Mouse (Mus musculus) spleen, adult 2 months (tissue): ENCODE data around the gene Zhx3. TPM values are rescaled to one million over a fixed set of nuclear protein-coding genes. Genes with fewer than 3 reads are reported as not detected.

Experiments
- DNase-seq, 2 experiments: peaks; one replicate each; pipeline versions ENCODE4 v3.0.0 to v3.0.0-alpha.2; 2012 to 2021; ENCODE audit warnings: low spot score in 2 of 2, low read depth in 1 of 2
- H3K27ac ChIP-seq: fragments of 200-500 bp; 2 replicates; pipeline ENCODE4 v1.5.1; 2012; ENCODE audit warnings: low read length, inconsistent platforms; ENCODE audit not compliant: insufficient read depth
- H3K27me3 ChIP-seq: fragments of 200-500 bp; 2 replicates; pipeline ENCODE4 v1.6.1; 2012; ENCODE audit warnings: mild to moderate bottlenecking, moderate library complexity, low read length, inconsistent platforms; ENCODE audit not compliant: control insufficient read depth, insufficient read depth
- H3K36me3 ChIP-seq: fragments of 200-500 bp; 2 replicates; pipeline ENCODE4 v1.6.1; 2012; ENCODE audit warnings: mild to moderate bottlenecking, low read length, inconsistent platforms; ENCODE audit not compliant: control insufficient read depth, insufficient read depth
- H3K4me1 ChIP-seq: fragments of 200-500 bp; 2 replicates; pipeline ENCODE4 v1.6.1; 2011; ENCODE audit warnings: inconsistent platforms; ENCODE audit not compliant: control insufficient read depth, insufficient read depth, insufficient read length
- H3K4me3 ChIP-seq: fragments of 200-500 bp; 2 replicates; pipeline ENCODE4 v1.5.1; 2011; ENCODE audit warnings: mild to moderate bottlenecking, inconsistent platforms; ENCODE audit not compliant: insufficient read depth, insufficient read length; ENCODE audit errors: extremely low read depth
- CTCF ChIP-seq: fragments of 200-500 bp; IDR thresholded peaks from 2 replicates; pipeline ENCODE4 v1.5.1; 2011; ENCODE audit warnings: mild to moderate bottlenecking, inconsistent platforms; ENCODE audit not compliant: insufficient read depth, insufficient read length, insufficient replicate concordance; ENCODE audit errors: extremely low read depth
- POLR2A ChIP-seq: fragments of 200-500 bp; IDR thresholded peaks from 2 replicates; pipeline ENCODE4 v1.6.1; 2011; ENCODE audit warnings: low read depth, low read length, inconsistent platforms
- WGBS: fragments of 180-500 bp; shearing (Covaris S2); methylation state at CpG from one replicate; pipeline ENCODE4 v1.1.7; 2018; 5-methylcytosine and 5-hydroxymethylcytosine counted together
- polyA plus RNA-seq: library from polyadenylated mRNA; depleted of rRNA; stranded (reverse); fragments of >200 nt; gene quantifications from 2 replicates; pipeline ENCODE4 v1.2.3, GENCODE M21; 2012

Zhx3 gene
- polyA plus RNA-seq, 1 experiment = 1.5 TPM

DNA sequence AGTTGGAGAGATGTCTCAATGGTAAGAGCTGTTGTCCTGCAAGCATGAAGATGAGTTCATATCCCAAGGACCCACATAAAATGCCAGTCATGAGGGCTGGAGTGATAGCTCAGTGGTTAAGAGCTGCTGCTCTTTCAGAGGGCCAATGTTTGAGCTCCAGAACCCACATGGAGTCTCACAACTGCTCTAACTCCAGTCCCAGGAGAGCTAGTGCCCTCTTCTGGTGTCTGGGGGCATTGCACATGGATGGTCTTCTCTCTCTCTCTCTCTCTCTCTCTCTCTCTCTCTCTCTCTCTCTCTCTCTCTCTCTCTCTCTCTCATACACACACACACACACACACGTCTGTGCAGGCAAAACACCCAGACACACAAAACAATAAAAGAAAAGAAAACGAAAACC lies 12.0 kb upstream of the Zhx3 start:
- DNase-seq = peak in 1 of 2 experiments; percentile 22
- Histone ChIP-seq H3K27me3 (no peaks in the 10 kb centered on the region), H3K4me1 (no peaks in the 10 kb centered on the region), H3K27ac (no peak overlapping the region), H3K36me3 (no peaks in the 10 kb centered on the region), H3K4me3 (no peak overlapping the region)
- TF ChIP-seq POLR2A (no peak), CTCF (peak; percentile 54; the same call in 1 of the 2 replicates)
- 29% methylated on average over 2 of the region's 2 CpGs for WGBS

DNA sequence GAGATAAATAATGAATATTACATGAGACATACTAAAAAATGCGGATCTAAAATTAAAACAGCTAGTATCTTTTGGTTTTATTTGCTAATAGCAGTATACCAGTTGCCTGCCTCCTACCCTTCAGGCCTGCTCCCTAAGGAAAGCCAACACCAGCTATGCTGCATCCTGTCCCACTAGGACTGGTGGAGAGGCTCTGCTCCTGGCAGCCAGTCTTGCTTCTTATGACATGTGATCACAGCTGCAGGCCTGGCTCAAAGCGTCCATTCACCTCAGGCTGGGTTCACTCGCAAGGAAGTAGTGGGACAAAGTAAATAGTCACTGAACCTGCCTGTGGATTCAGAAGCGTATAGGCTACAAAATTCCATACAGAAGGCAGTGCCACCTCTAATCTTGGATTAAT lies 11.1 kb upstream of the Zhx3 start:
- DNase-seq = no peak
- Histone ChIP-seq H3K27me3 (no peaks in the 10 kb centered on the region), H3K36me3 (no peaks in the 10 kb centered on the region), H3K4me3 (no peak overlapping the region), H3K27ac (no peak overlapping the region), H3K4me1 (no peaks in the 10 kb centered on the region)
- 90% methylated on average over 4 of the region's 4 CpGs for WGBS
- TF ChIP-seq CTCF (no peak), POLR2A (no peak)

DNA sequence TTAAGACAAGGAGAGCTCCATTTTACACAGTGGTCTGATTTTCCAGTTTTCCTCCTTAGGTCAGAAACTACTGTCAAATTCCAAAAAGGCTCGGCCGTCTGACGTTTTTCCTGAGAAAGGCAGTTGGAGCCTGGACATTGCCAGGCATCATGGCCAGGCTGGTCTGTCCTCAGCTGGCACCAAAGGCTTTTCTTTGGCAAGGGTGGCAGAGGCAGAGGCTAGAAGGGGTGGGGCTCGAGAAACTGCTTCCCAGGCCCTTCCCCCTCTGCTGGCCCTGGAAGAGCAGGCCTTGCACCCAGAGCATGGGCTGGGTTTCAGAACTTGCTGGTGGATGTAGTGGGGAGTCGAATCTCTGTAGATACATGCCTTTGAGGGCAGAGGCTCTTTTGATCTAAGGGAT lies 9.6 kb upstream of the Zhx3 start:
- H3K27me3 ChIP-seq = no peaks in the 10 kb centered on the region
- no peak for DNase-seq
- no peak overlapping the region for H3K4me3 ChIP-seq
- TF ChIP-seq CTCF = no peak
- no peak for TF ChIP-seq POLR2A
- no peak overlapping the region for H3K27ac ChIP-seq
- WGBS = 79% methylated on average over 5 of the region's 5 CpGs
- no peaks in the 10 kb centered on the region for H3K36me3 ChIP-seq
- no peaks in the 10 kb centered on the region for H3K4me1 ChIP-seq

DNA sequence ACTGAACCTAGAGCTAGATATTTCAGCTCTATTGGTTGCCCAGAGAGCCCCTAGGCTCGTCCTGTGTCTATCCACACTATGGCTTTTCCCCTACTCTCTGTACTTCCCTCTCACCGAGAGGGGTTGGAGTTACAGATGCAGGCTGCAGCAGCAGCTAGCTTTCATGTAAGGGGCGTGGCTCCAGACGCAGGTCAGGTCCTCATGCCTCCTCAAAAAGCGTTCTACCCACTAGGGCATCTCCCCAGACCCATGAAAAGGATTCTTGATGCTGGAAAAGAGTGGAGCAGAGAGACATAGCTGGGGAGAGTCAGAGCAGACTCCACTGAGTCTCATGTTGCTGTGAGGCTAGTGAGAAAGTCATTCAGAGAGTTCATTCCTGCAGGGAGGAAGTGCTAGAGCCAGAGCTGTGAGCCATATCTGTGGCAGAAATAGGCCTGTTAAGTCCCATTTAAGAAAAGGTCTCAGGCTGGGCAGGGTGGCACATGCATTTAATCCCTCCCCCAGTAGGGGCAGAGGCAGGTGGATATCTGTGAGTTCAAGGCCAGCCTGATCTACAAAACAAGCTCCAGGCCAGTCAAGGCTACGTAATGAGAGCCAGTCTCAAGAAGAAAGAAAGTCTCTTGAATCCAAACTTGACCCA lies 8.8 kb upstream of the Zhx3 start:
- Histone ChIP-seq H3K27me3 (no peaks in the 10 kb centered on the region), H3K4me3 (no peak overlapping the region), H3K27ac (peak overlapping the region; percentile 43), H3K36me3 (no peaks in the 10 kb centered on the region), H3K4me1 (no peaks in the 10 kb centered on the region)
- no peak for DNase-seq
- no peak for TF ChIP-seq CTCF
- no peak for TF ChIP-seq POLR2A
- 45% methylated on average over 6 of the region's 6 CpGs for WGBS

DNA sequence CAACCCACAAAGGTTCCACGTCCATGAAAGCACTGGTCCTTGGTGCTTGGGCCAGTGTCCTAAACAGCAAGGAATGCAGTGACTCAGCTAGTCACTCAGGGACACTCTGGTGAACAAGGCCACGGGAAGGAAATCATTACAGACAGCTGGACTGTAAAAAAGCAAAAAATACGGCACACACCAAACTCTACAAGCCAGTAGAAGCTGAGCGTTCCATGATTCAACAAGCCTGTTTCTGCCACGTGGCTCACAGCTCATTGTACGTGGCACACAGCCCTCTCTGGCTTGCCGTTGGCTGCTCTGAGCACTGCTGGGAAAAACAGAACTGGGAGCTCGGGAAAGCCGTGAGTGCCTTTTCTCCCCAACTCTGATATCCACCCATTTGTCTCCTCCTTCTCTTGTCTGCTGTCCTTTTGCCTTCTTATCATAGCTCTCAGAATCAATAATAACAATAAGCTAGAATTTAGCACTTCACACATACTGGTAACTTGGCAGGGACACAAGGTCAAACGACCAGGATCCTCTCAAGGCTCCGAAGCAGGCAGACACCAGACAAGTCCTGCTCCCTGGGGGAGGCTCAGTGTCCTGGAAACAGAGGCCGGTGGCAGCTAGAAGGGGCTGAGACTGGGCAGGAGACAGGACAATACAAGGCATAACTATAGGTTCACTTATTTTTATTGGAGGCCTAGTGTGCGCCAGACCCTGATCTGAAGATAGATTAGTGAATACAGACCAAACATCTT lies 7.8 kb upstream of the Zhx3 start, which contains the start of gene Lpin3:
TSS of gene Lpin3 (plus strand) at position 218 of the 743 bp plus-strand sequence.
- TF ChIP-seq CTCF = no peak
- no peak for TF ChIP-seq POLR2A
- Histone ChIP-seq H3K4me3 (no peak within 1 kb of the TSS), H3K27ac (peak within 1 kb of the TSS; percentile 43), H3K36me3 (no peaks in the 10 kb centered on the region), H3K4me1 (no peaks in the 10 kb centered on the region), H3K27me3 (no peaks in the 10 kb centered on the region)
- 71% methylated on average over 13 of the region's 13 CpGs for WGBS
- no peak for DNase-seq

DNA sequence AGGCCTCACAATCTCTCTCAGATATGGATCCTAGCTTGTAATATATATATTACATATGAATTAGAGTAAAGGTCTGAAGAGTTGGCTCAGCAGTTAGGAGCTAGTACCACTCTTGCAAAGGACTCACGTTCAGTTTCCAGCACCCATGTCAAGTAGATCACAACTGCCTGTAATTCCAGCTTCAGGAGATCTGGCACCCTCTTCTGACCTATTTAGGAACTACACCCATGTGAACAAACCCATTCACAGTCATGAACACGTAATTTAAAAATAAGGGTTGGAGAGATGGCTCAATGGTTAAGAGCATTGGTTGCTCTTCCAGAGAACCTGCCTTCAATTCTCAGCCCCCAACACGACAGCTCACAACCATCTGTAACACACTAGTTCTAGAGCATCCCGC lies 3.3 kb upstream of the Zhx3 start:
- H3K4me3 ChIP-seq = no peak overlapping the region
- peaks cover 3% of the 10 kb centered on the region; the same call in 1 of the 2 replicates for H3K4me1 ChIP-seq
- no peaks in the 10 kb centered on the region for H3K36me3 ChIP-seq
- no peaks in the 10 kb centered on the region for H3K27me3 ChIP-seq
- 92% methylated on average over 4 of the region's 4 CpGs for WGBS
- no peak overlapping the region for H3K27ac ChIP-seq
- no peak for DNase-seq
- no peak for TF ChIP-seq CTCF
- TF ChIP-seq POLR2A = no peak
